Mouse (Mus musculus) urinary bladder, postnatal 10 days (tissue): ENCODE results near the gene Hmgn5.
A peak's percentile ranks its signal among the peaks of the same experiment; 100 is the strongest.

Source experiments
- DNase-seq: peaks from one replicate; pipeline ENCODE4 v3.0.0; 2022; ENCODE audit warnings: low spot score

The Hmgn5 gene

DNA sequence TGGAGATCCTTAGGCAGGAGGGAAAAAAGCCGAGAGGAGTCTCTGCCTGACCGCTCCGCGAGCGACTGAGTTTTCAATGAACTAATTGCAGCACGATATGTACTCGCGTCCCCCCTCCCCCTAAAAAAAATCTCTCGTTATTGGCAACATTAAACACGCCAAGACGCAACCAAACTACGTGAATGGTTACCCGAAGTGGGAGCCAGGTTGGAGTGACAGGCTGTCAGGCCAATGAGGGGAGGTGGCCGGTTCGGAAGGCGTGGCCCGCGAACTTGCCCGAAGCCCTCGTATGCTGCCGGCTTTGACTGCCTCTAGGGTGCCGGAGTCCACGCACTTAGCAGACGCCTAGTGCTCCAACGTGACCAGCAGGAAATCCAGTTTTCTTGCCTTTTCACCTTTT lies at the start of gene Hmgn5:
Gene Hmgn5 (minus strand): TSS at position 122 of the 400 bp plus-strand sequence.
- peak; percentile 73 for DNase-seq

DNA sequence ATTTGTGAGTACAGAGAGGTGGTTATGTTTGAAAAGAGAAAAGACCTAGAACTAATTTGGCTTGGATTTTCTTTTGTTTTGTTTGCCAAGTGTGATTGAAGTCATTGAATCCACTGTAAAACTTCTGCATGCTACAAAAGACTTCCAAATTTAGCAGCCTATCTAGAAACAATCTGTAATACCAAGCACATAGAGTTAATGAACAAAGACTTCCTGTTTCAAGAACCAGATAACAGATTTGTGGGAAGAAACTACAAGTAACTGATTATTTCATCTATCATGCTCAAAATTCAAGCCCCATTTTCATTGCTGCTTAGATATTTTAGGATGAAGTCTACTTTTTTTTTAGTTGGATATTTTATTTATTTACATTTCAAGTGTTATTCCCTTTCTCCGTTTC lies 34.6 kb upstream of the Hmgn5 start:
- DNase-seq, result no peak

DNA sequence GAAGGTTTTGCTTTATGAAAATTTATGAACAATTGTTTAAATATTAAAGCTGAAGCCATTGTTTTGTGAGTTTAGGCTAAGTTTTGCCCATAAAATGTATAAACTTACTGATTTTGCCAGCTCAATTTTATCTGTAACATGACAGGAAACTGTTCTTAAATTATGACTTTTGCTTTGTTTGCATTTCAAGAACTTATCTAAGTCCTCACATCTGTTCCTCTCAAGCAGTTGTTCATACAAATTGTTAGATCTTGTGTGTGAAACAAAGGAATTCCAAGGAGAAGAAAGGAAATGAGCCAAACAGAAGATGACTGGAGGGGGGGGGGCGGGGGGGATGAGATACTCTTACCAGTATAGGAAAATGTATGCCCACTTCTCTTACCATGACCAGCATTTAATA lies 13.0 kb upstream of the Hmgn5 start:
- DNase-seq, result no peak

DNA sequence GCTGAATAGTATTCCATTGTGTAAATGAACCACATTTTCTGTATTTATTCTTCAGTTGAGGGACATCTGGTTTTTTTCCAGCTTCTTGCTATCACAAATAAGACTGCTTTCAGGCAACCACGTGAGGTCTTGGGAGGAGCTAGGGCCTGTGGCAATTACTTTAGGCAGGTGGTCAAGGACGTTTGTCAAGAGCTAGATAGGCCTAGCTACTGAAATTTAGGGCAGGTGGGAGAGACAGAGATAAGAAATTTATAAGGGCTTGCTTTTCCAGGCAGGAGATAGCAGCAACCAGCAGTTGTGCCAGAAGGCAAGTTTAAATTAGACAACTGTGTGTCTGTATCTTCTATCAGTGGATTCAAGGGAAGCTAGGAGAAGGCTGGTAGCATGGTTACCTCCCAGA lies 7.7 kb upstream of the Hmgn5 start:
- DNase-seq, result no peak

DNA sequence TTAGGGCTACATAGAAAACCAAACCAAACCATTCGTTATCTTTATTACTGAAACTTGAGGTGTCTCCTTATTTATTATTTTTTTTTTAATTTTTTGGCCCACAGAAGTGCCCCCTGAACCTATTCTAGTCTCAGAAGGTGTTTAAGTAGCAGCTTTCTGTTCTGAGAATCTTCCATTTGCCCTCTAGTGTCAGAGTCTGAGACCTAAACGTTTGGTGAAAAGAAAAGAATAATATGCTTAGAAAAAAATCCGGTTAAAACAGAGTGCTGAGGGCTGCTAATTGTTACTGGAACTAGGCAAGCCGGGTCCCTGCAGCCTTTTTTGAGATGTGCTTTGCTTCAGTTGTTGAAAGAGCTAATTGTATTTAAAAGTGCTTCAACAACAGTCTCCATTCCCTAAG lies 962 bp upstream of the Hmgn5 start:
- no peak for DNase-seq

DNA sequence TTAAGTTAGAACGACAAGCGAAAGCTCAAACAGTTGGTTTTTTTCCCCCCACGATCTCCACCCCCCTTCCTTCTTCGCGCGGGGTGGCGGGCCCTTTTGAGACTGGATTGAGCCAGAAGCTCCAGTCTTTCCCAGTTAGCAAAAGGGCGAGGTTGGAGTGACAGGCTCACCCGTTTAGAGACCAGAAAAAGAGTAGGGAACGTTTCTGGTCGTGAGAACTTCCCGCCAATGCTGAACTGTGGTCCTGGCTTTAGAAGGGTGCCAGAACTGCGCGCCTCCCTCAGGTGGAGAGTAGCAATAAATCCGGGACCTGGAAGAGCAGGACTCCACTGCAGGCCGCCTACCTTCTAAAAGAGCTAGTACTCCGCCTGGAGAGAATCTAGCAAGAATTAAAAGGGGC lies 482 bp upstream of the Hmgn5 start:
- no peak for DNase-seq

DNA sequence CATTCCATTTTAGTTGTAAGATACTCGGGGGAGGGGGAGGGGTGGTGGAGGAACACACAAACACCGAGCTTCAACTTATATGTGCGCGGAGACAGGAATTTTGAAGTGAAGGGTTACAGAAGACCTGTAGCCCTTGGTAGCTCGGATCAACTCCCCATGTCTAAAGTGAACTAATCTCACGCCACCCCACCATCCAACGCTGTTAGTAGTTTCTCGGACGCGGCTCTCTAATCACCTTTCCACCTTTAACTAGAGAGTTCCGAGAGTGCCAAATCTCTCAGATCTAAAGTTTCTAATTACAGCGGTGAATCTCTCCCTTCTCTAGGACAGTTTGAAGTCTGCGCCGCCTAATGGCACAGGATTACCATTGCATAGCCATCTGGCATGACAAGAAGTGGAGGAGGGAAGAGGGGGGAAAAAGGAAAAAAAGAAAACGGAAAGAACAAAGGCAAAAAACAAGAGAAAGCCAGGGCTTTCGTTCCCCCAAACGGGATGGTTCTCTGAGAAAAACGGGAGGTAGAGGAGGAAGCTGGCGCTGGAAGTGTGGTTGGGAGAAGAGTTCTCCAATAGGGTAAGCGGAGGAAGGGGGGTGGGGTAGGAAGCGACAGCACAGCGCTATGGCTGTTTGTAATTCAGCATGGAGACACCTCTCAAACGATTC lies 703 bp downstream of the Hmgn5 start:
- no peak for DNase-seq

DNA sequence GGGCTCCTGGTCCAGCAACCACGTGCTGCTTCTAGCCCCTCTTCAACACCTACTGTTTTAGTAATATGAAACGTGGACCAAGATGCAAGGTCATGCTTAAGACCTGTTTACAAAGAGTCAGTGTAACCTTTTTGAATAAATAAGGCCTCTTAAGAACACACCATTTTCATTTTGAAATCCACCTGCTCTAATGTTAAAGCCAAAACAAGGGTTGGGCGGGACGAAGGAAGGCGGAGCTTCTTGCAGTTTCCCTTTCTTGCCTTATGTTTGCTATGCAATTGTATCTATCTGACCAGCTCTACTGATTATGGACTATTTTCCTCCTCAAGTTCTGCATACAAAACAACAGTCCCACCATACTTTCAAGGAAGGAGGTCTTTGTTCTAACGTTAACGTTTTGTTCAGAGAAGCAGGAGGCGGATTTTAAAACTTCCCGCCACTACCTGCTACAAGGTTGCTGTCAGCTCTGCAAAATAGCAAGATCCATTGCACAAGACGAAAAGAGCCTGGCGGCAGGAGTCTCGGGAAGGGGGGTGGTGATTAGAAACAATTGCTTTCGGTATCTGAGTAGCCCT lies 1.5 kb downstream of the Hmgn5 start:
- no peak for DNase-seq

DNA sequence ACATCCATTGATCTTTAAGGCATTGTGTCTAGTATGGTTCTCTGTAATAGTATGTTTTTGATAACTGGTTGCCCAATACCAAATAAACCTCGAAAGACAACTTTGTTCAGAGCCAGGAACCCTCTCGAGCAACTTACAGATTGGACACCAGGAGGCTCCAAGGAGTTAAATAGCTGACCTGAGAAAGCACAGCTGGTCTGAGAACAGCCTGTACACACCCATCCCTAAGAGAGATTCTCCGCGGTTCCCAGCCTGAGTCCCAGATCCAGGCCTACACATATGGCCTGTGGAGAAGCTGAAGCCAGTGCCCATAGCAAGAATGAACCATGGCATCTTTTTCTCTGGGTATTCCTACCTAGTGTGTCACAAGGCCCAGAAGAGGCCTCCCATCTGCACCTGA lies 11.9 kb downstream of the Hmgn5 start:
- no peak for DNase-seq
